Mouse (Mus musculus) embryonic fibroblast, embryonic 13.5 days (primary cell): ENCODE data around the gene Il34.

Experiments
- CTCF ChIP-seq: IDR thresholded peaks from 2 replicates; pipeline ENCODE4 v1.5.1; 2011; ENCODE audit warnings: mild to moderate bottlenecking, control low read depth, low read length, moderate library complexity, borderline replicate concordance; ENCODE audit not compliant: insufficient read depth
- POLR2A ChIP-seq: IDR thresholded peaks from 2 replicates; pipeline ENCODE4 v1.6.1; 2011; ENCODE audit warnings: low read depth, mild to moderate bottlenecking, control low read depth, low read length, moderate library complexity

GRCm38 (mm10) chr8:110804825-110805514 lies 754 bp downstream of the Il34 start:
- TF ChIP-seq CTCF = no peak
- no peak for TF ChIP-seq POLR2A
